ENCODE assay signal across 9 mouse cellular contexts in the genomic region with DNA sequence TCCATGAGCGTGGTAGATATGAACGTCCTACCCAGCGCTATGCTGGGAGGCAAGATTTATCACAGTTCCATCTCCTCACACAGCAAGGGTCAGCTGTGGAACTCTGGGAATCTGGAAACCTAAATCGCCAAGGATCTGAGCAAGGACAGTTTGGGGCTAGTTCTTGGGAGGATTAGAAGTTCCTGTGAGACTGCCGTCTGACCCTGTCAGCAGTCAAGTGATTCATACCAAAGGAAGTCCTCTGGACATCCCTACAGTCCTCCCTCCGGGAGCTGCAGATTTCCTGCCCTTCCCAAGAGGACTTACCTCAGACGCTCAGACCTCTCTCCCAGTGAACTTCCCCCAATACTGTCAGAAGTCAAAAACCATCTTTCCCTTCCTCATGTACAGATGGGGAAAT. TPM values are rescaled to one million over a fixed set of nuclear protein-coding genes. Genes with fewer than 3 reads are reported as not detected.
DNase-seq lines count a peak whose midpoint lies in the region; ATAC-seq lines count a peak whose summit lies in the region.
"Had no signal": no experiment of that assay in that cellular context is flagged by ENCODE, and none has a peak within 500 bp of the region (broad histone marks: within the 10 kb centered on the region; RNA-seq: fewer than 3 reads in every experiment).

No protein-coding gene starts in this region.

- DNase-seq in forebrain, embryonic 10.5 days (ENCODE audit: extremely low spot score, low spot score), result no peak
- peak; percentile 22 for DNase-seq in urinary bladder, adult 2 months (ENCODE audit: low spot score)
- no peak for DNase-seq in urinary bladder, postnatal 4 days (ENCODE audit: low spot score in 2 of 2)
- peak; percentile 61 for DNase-seq in kidney, postnatal 10 days
- no peak for DNase-seq in c-Kit-positive CD71-positive TER-119-positive erythroid progenitor cells, embryonic 14.5 days (ENCODE audit: low spot score)
- no peak for DNase-seq in ovary, postnatal 10 days (ENCODE audit: low spot score)
- DNase-seq in urinary bladder, postnatal 10 days (ENCODE audit: low spot score), result no peak
- DNase-seq: gastrocnemius, postnatal 10 days had no signal

- peaks cover 65% of the 10 kb centered on the region for H3K27me3 ChIP-seq in forebrain, embryonic 10.5 days (ENCODE audit: poor library complexity, severe bottlenecking)
- peaks cover 25% of the 10 kb centered on the region; the same call in 1 of the 2 replicates for H3K27me3 ChIP-seq in forebrain, embryonic 12.5 days

- H3K9me3 ChIP-seq in forebrain, embryonic 10.5 days, result no peaks in the 10 kb centered on the region
- H3K9me3 ChIP-seq in forebrain, embryonic 12.5 days, result no peaks in the 10 kb centered on the region

- ATAC-seq in forebrain, embryonic 12.5 days (ENCODE audit: low FRiP score), result no peak

- WGBS in forebrain, embryonic 10.5 days, result 65% methylated on average over 7 of the region's 7 CpGs
- 69% methylated on average over 7 of the region's 7 CpGs for WGBS in forebrain, embryonic 12.5 days

- peaks cover 87% of the 10 kb centered on the region for H3K4me1 ChIP-seq in forebrain, embryonic 10.5 days
- H3K4me1 ChIP-seq in forebrain, embryonic 12.5 days, result peaks cover 74% of the 10 kb centered on the region

- no peak overlapping the region for H3K4me2 ChIP-seq in forebrain, embryonic 12.5 days

- no peak overlapping the region for H3K4me3 ChIP-seq in forebrain, embryonic 10.5 days
- no peak overlapping the region for H3K4me3 ChIP-seq in forebrain, embryonic 12.5 days (replicated peaks)

- no peak overlapping the region for H3K9ac ChIP-seq in forebrain, embryonic 12.5 days

- 0 out of 2 replicates have a peak overlapping the region, but pooled peaks have one; percentile 60 for H3K27ac ChIP-seq in forebrain, embryonic 10.5 days
- no peak overlapping the region for H3K27ac ChIP-seq in forebrain, embryonic 12.5 days

- peaks cover 19% of the 10 kb centered on the region for H3K36me3 ChIP-seq in forebrain, embryonic 10.5 days (replicated peaks)
- H3K36me3 ChIP-seq in forebrain, embryonic 12.5 days (replicated peaks), result peaks cover 8% of the 10 kb centered on the region

RNA-seq across cellular contexts. Expression of gene Enho, which starts 3.8 kb away (rescaled TPM):
- polyA plus RNA-seq in forebrain, embryonic 10.5 days (2016; fragmentation: Nextera tagmentation; extraction: Ambion mirVana), result 19.7 and 21.3 TPM in 2 replicates
- 43.2 and 44.7 TPM in 2 replicates for polyA plus RNA-seq in forebrain, embryonic 12.5 days (2016; fragmentation: Nextera tagmentation; extraction: Ambion mirVana)
- 165 and 187 TPM in 2 replicates for polyA plus RNA-seq in urinary bladder, adult 2 months (2012; rRNA removed)

Comparison
In these comparisons a context has a peak if more than half of its experiments do, and no peak if none do; other contexts are left out.
1. DNase-seq: peak in urinary bladder, adult 2 months (single experiment) and kidney, postnatal 10 days (single experiment); none in forebrain, embryonic 10.5 days (single experiment), urinary bladder, postnatal 4 days (0 of 2), c-Kit-positive CD71-positive TER-119-positive erythroid progenitor cells, embryonic 14.5 days (single experiment), ovary, postnatal 10 days (single experiment) and urinary bladder, postnatal 10 days (single experiment).